Mouse (Mus musculus): ENCODE results near the gene Hsf5. TPM values are rescaled to one million over a fixed set of nuclear protein-coding genes. Genes with fewer than 3 reads are reported as not detected.

The Hsf5 gene
- polyA plus RNA-seq, 1 experiment from 2014 or later: 0.51 TPM

DNA sequence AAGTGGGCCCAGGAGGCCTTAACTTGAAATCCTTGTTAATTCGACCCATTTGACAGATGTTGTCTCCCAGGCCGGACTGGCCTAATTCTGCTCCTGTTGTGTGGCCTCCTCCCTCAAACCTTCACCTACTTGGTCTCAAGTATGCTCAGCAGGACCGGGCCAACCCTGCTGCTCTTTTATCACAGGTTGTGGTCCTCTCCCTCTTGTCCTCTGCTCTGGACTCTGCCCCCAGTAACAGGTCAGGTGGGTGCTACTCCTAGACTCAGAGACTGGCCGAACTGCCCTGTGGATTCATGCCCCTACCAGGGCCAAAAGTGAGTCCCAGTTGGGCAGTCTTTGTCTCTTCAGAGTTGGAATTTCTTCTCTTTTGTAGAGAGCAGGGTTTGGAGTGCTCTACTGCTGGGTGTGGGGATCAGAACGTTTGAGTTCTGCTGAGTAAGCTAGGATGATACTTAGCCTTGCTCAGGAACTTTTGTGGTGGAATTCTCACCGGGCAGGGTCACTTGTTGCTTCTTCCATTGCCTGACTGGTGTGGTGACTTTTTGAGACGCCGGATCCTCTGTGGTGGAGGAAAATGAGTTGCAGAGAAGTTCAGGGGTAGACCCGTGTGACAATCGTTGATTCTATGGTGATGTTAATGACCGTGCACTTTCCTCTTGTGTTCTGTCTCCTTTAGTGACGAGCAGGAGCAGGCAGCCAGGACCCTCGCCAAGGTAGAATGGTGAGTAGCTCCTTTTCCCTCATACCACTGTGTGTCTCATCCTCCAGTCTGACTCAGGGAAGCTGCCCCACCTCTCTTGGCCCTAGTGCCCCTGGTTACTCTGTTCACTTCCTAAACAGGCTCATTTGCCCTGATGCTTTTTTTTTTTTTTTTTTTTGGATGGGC is 24.0 kb upstream of the Hsf5 start:
- peak overlapping the region; percentile 93 for H3K27ac ChIP-seq
- H3K9ac ChIP-seq: peak overlapping the region; percentile 77
- no peak for ATAC-seq (ENCODE audit: low FRiP score)
- peaks cover 11% of the 10 kb centered on the region for H3K36me3 ChIP-seq
- H3K4me3 ChIP-seq: peak overlapping the region; percentile 75
- peak overlapping the region; percentile 73 for H3K4me2 ChIP-seq
- WGBS: 28% methylated on average over 13 of the region's 13 CpGs
- no peaks in the 10 kb centered on the region for H3K27me3 ChIP-seq
- peaks cover 71% of the 10 kb centered on the region for H3K4me1 ChIP-seq (replicated peaks)
- H3K9me3 ChIP-seq: no peaks in the 10 kb centered on the region

DNA sequence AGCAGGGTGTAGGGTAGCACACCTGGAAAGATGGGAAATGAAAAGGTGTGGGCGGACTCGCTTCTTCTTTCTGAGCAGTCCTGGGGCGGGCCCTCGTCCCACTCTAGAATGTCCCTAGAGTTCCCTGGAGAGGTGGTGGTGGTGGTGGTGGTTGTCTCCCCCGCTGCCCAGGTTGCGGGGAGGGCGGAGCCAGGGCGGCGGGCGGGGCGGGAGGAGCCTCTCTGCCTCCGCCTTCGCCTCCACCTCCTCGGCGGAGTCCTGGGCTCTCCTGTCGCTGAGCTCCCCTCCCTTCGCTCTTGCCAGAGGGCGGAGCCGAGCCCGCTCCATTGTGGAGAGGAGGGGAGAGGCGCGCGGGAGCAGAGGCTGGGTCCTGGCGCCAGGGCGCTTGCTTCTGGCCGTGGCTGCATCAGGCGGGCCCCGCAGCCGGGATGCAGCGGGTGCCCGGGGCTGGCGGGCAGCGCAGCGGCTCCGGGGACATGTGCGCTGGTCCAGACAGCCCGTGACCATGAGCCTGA is 21.6 kb upstream of the Hsf5 start:
- 0% methylated on average over 33 of the region's 37 CpGs for WGBS
- Histone ChIP-seq H3K27me3 (no peaks in the 10 kb centered on the region), H3K9me3 (no peaks in the 10 kb centered on the region), H3K4me2 (peak overlapping the region; percentile 83), H3K4me3 (peak overlapping the region; percentile 90), H3K9ac (peak overlapping the region; percentile 99), H3K27ac (peak overlapping the region; percentile 94), H3K4me1 (replicated peaks) (peaks cover 57% of the 10 kb centered on the region), H3K36me3 (peaks cover 35% of the 10 kb centered on the region)
- peak; percentile 43 for ATAC-seq (ENCODE audit: low FRiP score)

DNA sequence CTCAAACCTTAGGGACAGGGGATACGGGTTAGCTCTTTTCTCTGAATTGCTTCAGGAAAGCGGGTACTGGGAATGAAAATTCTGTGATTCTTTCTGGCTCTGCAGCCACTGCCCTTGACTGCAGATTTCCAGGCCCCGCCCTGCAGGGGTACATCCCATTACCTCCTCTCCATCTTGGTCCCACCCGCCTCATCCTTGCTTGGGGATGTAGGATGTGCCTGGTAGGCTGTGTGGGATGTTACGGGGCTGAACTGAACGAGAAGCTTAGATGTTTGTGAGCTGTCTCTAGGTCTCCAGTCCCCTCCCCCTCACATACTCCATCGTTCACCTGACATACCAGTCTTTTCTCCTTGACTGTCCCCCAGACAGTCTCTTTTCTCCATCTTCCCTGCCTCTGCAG is 21.0 kb upstream of the Hsf5 start:
- Histone ChIP-seq H3K4me2 (peak overlapping the region; percentile 83), H3K4me3 (peak overlapping the region; percentile 90), H3K9ac (peak overlapping the region; percentile 99), H3K9me3 (no peaks in the 10 kb centered on the region), H3K27ac (peak overlapping the region; percentile 94), H3K36me3 (peaks cover 41% of the 10 kb centered on the region), H3K27me3 (no peaks in the 10 kb centered on the region), H3K4me1 (replicated peaks) (peaks cover 51% of the 10 kb centered on the region)
- 6% methylated on average over 7 of the region's 7 CpGs for whole genome bisulfite sequencing
- no peak for ATAC-seq (ENCODE audit: low FRiP score)

GRCm38 (mm10) chr11:87596492-87596891 is 20.5 kb upstream of the Hsf5 start:
- H3K4me3 ChIP-seq: peak overlapping the region; percentile 90
- WGBS: 46% methylated on average over 2 of the region's 2 CpGs
- H3K4me1 ChIP-seq (replicated peaks): peaks cover 48% of the 10 kb centered on the region
- ATAC-seq (ENCODE audit: low FRiP score): no peak
- no peaks in the 10 kb centered on the region for H3K9me3 ChIP-seq
- peak overlapping the region; percentile 94 for H3K27ac ChIP-seq
- no peaks in the 10 kb centered on the region for H3K27me3 ChIP-seq
- H3K36me3 ChIP-seq: peaks cover 46% of the 10 kb centered on the region
- peak overlapping the region; percentile 99 for H3K9ac ChIP-seq
- peak overlapping the region; percentile 83 for H3K4me2 ChIP-seq

DNA sequence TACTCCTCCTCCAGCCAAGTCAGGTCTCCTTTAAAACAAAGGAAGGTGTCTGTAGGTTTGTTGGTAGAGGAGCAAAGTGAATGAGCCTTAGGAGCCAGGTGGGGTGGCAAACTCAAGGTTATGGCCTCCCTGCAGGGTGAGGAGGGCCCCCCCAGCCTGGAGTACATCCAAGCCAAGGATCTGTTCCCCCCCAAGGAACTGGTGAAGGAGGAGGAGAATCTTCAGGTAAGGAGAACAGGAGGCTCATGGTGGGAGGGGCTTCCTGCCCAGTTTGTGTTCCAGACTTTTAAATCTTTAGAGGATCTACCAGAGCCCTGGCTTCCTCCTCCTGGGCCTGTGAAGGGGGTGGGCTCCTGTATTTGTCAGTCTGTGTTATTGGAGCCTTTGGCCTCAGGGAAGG is 19.9 kb upstream of the Hsf5 start:
- Histone ChIP-seq H3K36me3 (peaks cover 52% of the 10 kb centered on the region), H3K4me2 (peak overlapping the region; percentile 83), H3K4me1 (replicated peaks) (peaks cover 48% of the 10 kb centered on the region), H3K9ac (peak overlapping the region; percentile 99), H3K4me3 (peak overlapping the region; percentile 90), H3K9me3 (no peaks in the 10 kb centered on the region), H3K27me3 (no peaks in the 10 kb centered on the region), H3K27ac (peak overlapping the region; percentile 94)
- no peak for ATAC-seq (ENCODE audit: low FRiP score)

GRCm38 (mm10) chr11:87599395-87600089 is 17.4 kb upstream of the Hsf5 start:
- Histone ChIP-seq H3K27ac (no peak overlapping the region), H3K9ac (no peak overlapping the region), H3K4me1 (replicated peaks) (peaks cover 32% of the 10 kb centered on the region), H3K9me3 (no peaks in the 10 kb centered on the region), H3K36me3 (peaks cover 77% of the 10 kb centered on the region), H3K27me3 (no peaks in the 10 kb centered on the region), H3K4me2 (no peak overlapping the region), H3K4me3 (no peak overlapping the region)
- WGBS: 91% methylated on average over 13 of the region's 13 CpGs
- ATAC-seq (ENCODE audit: low FRiP score): no peak

- peaks cover 24% of the 10 kb centered on the region for H3K4me1 ChIP-seq (replicated peaks)
- H3K9ac ChIP-seq: no peak overlapping the region
- H3K36me3 ChIP-seq: peaks cover 85% of the 10 kb centered on the region
- H3K4me2 ChIP-seq: no peak overlapping the region
- no peak overlapping the region for H3K27ac ChIP-seq
- WGBS: 97% methylated on average over 10 of the region's 10 CpGs
- H3K27me3 ChIP-seq: no peaks in the 10 kb centered on the region
- ATAC-seq (ENCODE audit: low FRiP score): no peak
- H3K4me3 ChIP-seq: no peak overlapping the region
- H3K9me3 ChIP-seq: no peaks in the 10 kb centered on the region
Measured at GRCm38 (mm10) chr11:87600322-87600853, 16.6 kb upstream of the Hsf5 start.

DNA sequence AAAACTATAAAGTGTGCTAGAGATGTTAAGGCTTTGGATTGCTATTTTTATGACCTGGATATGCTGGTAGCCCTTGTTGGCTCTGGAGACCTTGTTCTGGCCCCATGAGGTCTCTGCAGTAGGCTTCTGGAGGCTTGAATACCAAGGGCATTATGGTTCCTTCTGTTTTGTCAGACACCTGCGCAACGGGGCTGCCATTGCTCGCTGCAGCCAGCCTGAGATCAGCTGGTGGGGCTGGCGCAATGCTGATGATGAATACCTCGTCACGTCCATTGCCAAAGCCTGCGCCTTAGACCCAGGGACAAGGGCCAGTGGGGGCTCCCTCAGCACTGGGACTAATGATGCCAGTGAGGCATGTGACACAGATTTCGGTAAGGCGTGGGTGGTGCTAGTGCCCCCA is 14.7 kb upstream of the Hsf5 start:
- Histone ChIP-seq H3K9me3 (no peaks in the 10 kb centered on the region), H3K4me2 (no peak overlapping the region), H3K4me1 (replicated peaks) (peaks cover 9% of the 10 kb centered on the region), H3K36me3 (peaks cover 98% of the 10 kb centered on the region), H3K4me3 (no peak overlapping the region), H3K27ac (no peak overlapping the region), H3K9ac (no peak overlapping the region), H3K27me3 (no peaks in the 10 kb centered on the region)
- 93% methylated on average over 9 of the region's 9 CpGs for WGBS
- no peak for ATAC-seq (ENCODE audit: low FRiP score)

DNA sequence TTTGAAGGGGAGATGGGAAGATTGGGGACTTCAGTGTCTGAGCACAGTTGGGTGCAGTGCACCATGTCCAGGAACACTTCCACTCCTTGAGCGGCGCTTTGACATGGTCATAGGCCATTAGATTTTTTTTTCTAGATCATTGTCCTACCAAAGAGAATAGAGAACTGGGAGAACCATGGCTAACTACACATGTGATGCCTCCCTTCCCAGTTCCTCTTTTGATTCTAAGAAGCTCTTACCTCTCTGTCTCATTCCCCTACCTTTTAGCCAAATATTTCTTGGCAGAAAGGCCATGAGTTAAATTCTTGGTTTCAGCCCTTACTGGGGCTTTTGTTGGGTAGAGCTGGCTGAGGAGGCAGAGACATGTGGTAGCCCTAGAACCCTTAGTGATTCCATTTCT is 13.4 kb upstream of the Hsf5 start:
- 95% methylated on average over 2 of the region's 2 CpGs for WGBS
- no peak overlapping the region for H3K27ac ChIP-seq
- H3K27me3 ChIP-seq: no peaks in the 10 kb centered on the region
- no peak overlapping the region for H3K9ac ChIP-seq
- 0 out of 2 replicates have a peak, but pooled peaks cover 3% of the 10 kb centered on the region for H3K4me1 ChIP-seq (replicated peaks)
- no peaks in the 10 kb centered on the region for H3K9me3 ChIP-seq
- no peak overlapping the region for H3K4me3 ChIP-seq
- no peak for ATAC-seq (ENCODE audit: low FRiP score)
- H3K36me3 ChIP-seq: peaks cover 98% of the 10 kb centered on the region
- no peak overlapping the region for H3K4me2 ChIP-seq

GRCm38 (mm10) chr11:87609264-87609663 is 7.7 kb upstream of the Hsf5 start:
- Histone ChIP-seq H3K4me3 (no peak overlapping the region), H3K9me3 (no peaks in the 10 kb centered on the region), H3K4me1 (replicated peaks) (no peaks in the 10 kb centered on the region), H3K4me2 (no peak overlapping the region), H3K36me3 (peaks cover 98% of the 10 kb centered on the region), H3K27ac (no peak overlapping the region), H3K9ac (no peak overlapping the region), H3K27me3 (no peaks in the 10 kb centered on the region)
- ATAC-seq (ENCODE audit: low FRiP score): no peak
- 89% methylated on average over 7 of the region's 7 CpGs for WGBS

GRCm38 (mm10) chr11:87611547-87611946 is 5.4 kb upstream of the Hsf5 start:
- no peak for ATAC-seq (ENCODE audit: low FRiP score)
- no peaks in the 10 kb centered on the region for H3K9me3 ChIP-seq
- no peak overlapping the region for H3K4me2 ChIP-seq
- H3K9ac ChIP-seq: no peak overlapping the region
- peaks cover 98% of the 10 kb centered on the region for H3K36me3 ChIP-seq
- no peak overlapping the region for H3K27ac ChIP-seq
- 95% methylated on average over 9 of the region's 9 CpGs for WGBS
- no peaks in the 10 kb centered on the region for H3K27me3 ChIP-seq
- H3K4me3 ChIP-seq: no peak overlapping the region
- H3K4me1 ChIP-seq (replicated peaks): no peaks in the 10 kb centered on the region

GRCm38 (mm10) chr11:87613972-87614371 is 3.0 kb upstream of the Hsf5 start:
- no peak overlapping the region for H3K9ac ChIP-seq
- no peak overlapping the region for H3K4me2 ChIP-seq
- H3K4me1 ChIP-seq (replicated peaks): no peaks in the 10 kb centered on the region
- no peaks in the 10 kb centered on the region for H3K27me3 ChIP-seq
- H3K9me3 ChIP-seq: 0 out of 2 replicates have a peak, but pooled peaks cover 5% of the 10 kb centered on the region
- no peak overlapping the region for H3K27ac ChIP-seq
- H3K36me3 ChIP-seq: peaks cover 99% of the 10 kb centered on the region
- no peak overlapping the region for H3K4me3 ChIP-seq
- ATAC-seq (ENCODE audit: low FRiP score): no peak
- WGBS: 94% methylated on average over 7 of the region's 7 CpGs
